Mouse (Mus musculus) naive thymus-derived CD4-positive, alpha-beta T cell, adult 2 months (primary cell): ENCODE results near the gene Pin4.

ENCODE experiments used
- DNase-seq: peaks from one replicate; pipeline ENCODE4 v3.0.0-alpha.2; 2011; ENCODE audit warnings: low read depth

The Pin4 gene

GRCm38 (mm10) chrX:102156618-102157422, 37.6 kb downstream of the Pin4 start, which contains the start of gene Ercc6l:
TSS of gene Ercc6l (minus strand) at chrX:102157091.
- peak; percentile 95 for DNase-seq

- DNase-seq: no peak
These were observed 38.2 kb downstream of the Pin4 start for GRCm38 (mm10) chrX:102157423-102157791.

- DNase-seq: peak; percentile 72
These were observed 40.5 kb downstream of the Pin4 start for GRCm38 (mm10) chrX:102159778-102160177.

GRCm38 (mm10) chrX:102160528-102160927, 41.3 kb downstream of the Pin4 start:
- DNase-seq: no peak

GRCm38 (mm10) chrX:102163096-102163495, 43.8 kb downstream of the Pin4 start:
- DNase-seq: no peak

GRCm38 (mm10) chrX:102163529-102163928, 44.3 kb downstream of the Pin4 start:
- DNase-seq: no peak

- DNase-seq: no peak
These were observed 47.3 kb downstream of the Pin4 start for GRCm38 (mm10) chrX:102166521-102166920.

- DNase-seq: no peak
These were observed 47.7 kb downstream of the Pin4 start for GRCm38 (mm10) chrX:102166986-102167385.

GRCm38 (mm10) chrX:102169724-102170123, 50.5 kb downstream of the Pin4 start:
- no peak for DNase-seq

- no peak for DNase-seq
These were observed 50.9 kb downstream of the Pin4 start for GRCm38 (mm10) chrX:102170135-102170534.

- no peak for DNase-seq
These were observed 51.7 kb downstream of the Pin4 start for GRCm38 (mm10) chrX:102170900-102171299.

GRCm38 (mm10) chrX:102175538-102176287, 56.5 kb downstream of the Pin4 start:
- DNase-seq: no peak
